Mouse (Mus musculus) cerebellum, postnatal 10 days (tissue): ENCODE measurements around the gene Stx6.
A peak's percentile ranks its signal among the peaks of the same experiment; 100 is the strongest.

Experiments used
- DNase-seq, 2 experiments: peaks; one replicate each; pipeline ENCODE4 v3.0.0; 2021; ENCODE audit warnings: mixed read lengths in 2 of 2

Gene Stx6

GRCm38 (mm10) chr1:155158141-155158969 lies at the start of gene Stx6:
Gene Stx6, plus strand, starts transcription at chr1:155158715.
- DNase-seq = peak; percentile 99 to 100

DNA sequence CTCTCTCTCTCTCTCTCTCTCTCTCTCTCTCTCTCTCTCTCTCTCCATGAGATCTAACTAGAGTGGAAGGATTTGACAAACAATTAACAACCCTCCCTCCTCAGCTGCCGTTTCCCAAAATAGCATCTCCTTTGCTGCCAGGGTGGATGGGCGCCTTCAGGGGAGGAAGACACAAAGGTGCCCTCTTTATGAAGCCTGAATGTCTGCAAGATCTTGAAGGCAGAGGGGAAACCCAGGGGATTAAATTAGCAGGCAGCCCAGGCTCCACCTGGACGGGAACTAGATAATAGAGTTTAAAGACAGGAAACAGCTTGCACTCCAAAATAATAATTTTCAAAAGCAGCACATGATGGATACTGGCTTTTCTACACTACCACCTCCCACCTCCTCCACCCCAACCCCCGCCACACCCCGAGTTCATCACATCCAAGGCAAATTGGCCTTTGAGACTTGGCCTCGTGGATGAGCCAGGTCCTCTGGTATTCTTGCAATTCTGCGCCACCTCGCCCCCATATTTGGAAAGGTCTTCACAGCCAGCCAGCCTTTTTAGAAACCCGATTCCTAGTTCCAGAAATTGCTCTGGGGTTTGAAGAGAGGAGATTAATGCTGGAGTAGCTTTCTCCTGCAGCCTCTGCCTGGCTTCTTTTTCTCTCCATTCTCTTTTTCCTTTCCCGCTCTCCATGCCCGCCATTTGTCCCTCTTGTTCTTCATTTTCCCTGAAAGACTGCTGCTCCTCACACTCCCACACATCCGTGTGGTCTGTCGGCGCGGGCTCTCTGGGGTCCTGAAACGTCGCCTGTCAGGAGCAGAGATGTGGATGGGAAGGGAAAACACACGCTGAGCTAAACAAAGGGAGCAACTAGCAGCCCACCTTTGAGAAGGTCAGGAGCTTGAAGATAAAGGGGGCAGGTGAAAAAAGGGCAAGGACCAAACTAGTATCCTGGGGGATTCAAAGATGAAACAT lies 48.8 kb upstream of the Stx6 start:
- DNase-seq = peak; percentile 66 to 68

GRCm38 (mm10) chr1:155111491-155111890 lies 47.0 kb upstream of the Stx6 start:
- no peak for DNase-seq

DNA sequence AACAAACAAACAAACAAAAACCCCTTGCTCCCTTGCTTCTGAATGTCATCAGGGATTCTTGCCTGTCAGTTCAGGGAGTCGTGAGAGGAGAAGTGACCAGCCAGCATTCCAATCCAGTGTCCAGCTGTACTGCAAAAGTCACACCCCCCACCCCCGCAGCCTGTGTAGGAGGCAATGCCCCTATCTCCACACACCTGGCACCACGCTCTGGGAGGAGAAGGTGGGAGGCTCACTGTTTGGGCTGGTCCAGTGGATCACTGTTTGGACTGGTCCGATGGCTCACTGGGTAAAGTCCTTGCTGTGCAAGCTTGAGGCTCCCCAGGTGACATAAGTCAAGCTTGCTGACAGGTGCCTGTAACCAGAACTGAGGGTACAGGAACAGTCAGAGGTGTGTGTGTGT lies 46.4 kb upstream of the Stx6 start:
- no peak for DNase-seq

- DNase-seq = no peak
Measured at GRCm38 (mm10) chr1:155112875-155113274, 45.6 kb upstream of the Stx6 start.

DNA sequence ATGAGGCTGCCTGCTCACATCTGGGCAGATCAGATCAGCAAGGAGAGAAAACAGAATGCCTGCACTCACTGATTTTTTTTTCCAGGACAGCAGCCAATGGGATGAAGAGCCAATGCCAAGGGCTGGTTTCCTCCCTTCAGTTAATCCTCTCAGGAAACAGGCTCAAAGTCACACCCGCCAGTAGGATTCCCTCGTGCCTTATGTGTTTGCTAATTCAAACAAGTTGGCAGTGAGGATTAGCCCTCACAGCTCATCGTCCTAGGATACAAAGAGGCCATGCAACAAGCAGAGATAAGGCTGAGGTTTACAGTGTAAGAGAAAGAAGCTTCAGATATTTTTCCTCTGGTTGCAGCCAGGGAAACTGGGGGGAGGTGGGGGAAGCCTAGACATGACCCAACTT lies 44.6 kb upstream of the Stx6 start:
- DNase-seq = peak in 1 of 2 experiments; percentile 33

GRCm38 (mm10) chr1:155119719-155120118 lies 38.8 kb upstream of the Stx6 start:
- no peak for DNase-seq

GRCm38 (mm10) chr1:155121977-155122939 lies 36.3 kb upstream of the Stx6 start:
- DNase-seq = peak; percentile 96 to 97

GRCm38 (mm10) chr1:155124397-155124796 lies 34.1 kb upstream of the Stx6 start:
- no peak for DNase-seq

DNA sequence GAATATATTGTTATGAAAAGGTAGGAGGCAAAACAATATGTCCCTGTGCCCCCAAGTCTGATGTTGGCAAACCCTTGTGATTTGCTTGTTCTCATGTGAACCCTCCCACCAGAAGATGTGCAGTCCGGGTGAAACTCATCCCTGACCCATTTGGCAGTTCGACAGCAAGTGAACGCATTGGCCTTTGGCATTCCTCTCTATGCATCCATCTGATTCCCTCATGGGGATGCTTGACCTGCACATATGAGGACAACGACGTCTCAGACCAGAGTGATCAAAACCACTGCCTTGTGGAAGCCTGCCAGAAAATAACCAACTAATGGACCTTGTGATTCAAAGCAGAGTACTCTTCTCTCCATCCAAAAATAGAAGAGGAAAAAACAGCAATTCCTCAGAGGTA lies 31.8 kb upstream of the Stx6 start:
- DNase-seq = peak; percentile 24 to 35

DNA sequence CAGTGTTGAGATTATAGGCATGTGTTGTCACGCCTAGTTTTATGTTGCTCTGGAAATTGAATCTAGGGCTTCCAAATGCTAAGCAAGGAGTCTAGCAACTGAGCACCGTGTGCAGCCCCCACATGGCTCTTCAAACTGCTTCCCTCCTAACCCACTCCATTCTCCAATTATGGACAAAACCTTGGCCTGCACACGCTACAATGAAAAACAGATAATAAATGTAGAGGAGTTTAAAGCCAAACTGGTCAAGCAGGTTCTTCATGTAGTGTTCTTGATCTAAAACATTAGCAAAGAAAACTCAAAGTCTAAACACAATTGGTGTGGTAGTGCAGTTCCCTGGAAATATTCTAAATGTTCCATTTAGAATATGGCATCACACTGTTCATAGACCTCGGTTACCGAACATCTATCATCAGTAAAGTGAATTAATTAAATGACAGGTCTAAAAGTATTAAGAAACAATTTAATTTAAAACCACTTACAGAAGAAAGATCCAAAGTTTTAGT lies 31.0 kb upstream of the Stx6 start:
- DNase-seq = no peak

DNA sequence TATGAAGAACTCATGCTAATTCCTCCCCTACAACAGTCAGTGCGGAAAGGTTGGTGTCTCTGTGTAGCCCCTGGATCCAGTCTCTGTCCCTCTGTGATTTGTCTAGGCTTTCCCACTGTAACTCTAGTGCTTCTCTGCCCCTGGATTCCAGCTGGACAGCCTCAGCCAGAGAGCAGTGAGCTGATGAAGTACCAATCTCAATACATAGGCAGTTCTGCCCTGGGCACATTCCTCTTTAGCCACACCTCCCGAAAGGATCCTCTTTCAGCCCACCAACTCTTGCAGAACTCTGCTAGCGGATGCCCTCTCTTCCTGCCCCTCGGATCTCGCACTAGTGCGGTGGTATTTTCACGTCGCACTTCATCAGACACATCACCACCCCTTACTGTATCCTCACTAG lies 23.6 kb upstream of the Stx6 start:
- no peak for DNase-seq

DNA sequence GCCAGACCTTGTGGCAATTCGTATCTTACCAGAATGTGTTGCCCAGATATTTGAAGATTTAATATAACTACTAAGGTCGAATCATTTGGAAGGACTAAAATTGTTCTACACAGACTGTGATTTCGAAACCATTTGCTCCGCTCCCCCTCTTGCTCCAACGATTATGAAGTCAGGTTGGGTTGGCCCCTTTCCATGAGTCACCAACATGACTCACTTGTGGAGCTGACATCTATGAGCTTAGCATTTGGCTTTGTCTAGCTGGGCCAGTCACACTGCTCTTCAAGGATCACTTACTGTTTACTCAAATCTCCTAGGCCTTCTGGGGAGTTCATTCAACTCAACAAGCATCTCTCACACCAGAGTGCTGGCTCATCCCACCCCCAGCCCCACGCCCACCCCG lies 19.7 kb upstream of the Stx6 start:
- DNase-seq = peak; percentile 45 to 52

- peak; percentile 82 to 86 for DNase-seq
Measured at GRCm38 (mm10) chr1:155140076-155140475, 18.4 kb upstream of the Stx6 start.

DNA sequence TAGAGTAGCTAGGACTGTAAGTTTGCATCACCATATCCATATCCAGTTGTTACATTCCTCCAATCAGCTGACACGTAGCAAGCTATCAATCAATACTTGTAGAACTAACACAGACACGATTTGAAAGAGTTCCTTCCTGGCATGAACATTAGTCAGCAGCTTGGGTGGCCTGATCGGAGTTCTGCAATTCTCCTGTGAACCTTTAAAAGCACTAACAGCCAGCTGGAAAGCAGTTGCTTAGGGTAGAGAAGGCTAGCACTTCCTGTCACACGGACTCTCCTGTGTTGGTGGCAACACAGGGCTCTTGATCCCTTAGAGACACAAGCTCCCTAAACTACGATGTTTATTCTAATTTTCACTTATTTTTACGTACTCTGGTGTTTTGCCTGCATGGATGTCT lies 12.9 kb upstream of the Stx6 start:
- no peak for DNase-seq

GRCm38 (mm10) chr1:155146572-155146980 lies 11.9 kb upstream of the Stx6 start, which contains the start of gene Mr1:
Gene Mr1, minus strand, starts transcription at chr1:155146814.
- DNase-seq = peak; percentile 33 to 72

DNA sequence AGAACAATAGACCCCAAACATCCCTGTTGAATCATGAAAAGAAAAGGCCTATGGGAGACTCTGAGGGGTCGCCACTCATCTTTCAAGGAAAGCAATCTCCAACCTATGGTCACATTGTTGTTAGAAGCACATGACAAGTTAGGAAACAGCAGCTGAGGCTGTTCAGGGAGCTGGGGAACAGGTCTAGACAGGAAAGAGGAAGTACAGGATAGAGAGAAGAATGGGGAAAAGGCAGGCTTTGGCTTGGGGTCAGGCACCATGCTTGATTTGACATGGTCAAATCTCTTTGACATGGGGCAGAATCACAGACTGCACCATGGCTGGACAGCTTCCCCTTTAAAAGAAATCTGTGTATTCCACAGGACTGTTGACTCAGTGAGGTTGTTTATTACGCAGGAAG lies 11.3 kb upstream of the Stx6 start:
- DNase-seq = no peak

GRCm38 (mm10) chr1:155149403-155149802 lies 9.1 kb upstream of the Stx6 start:
- DNase-seq = no peak

GRCm38 (mm10) chr1:155150821-155151220 lies 7.7 kb upstream of the Stx6 start:
- no peak for DNase-seq

DNA sequence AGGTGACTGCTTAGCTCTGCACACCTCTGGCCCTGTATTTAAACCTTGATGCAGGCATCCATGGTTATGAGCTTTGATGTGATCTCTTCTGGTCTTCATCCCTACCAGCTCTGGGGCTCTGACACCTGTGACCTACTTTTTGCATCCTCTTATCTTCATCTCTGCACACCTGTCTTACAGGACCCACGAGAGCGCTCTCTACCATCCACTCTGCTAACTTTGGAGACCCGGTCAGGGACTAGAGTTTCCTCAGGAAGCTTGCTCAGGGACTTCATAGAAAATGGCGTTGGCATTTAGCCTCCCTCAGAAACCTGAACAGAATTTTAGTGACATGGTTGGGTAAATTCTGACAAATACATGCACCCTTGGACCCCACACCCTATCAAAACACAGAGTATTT lies 4.6 kb upstream of the Stx6 start:
- no peak for DNase-seq

- peak; percentile 71 to 72 for DNase-seq
Measured at GRCm38 (mm10) chr1:155158970-155159484, 512 bp downstream of the Stx6 start.

DNA sequence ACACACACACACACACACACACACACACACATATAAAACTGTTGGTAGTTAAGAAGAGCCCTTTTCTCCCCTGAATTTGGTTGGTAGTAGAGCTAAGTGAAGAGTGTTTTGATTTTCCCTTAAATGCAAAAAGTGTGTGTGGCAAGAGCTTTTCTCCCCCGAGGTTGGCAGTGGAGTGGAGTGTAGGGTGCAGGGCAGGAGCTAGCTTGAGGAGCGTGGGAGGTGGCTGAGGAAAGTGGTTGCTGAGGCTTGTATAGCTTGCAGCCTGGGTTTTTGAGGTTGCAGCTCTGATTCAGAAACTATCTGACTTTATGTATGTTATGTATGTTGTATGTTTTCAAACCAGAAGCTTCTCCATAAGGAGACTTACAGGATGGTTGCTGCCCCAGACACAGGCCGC lies 8.9 kb downstream of the Stx6 start:
- DNase-seq = no peak
